Mouse (Mus musculus): ENCODE data around the gene Apc2. TPM values are rescaled to one million over a fixed set of nuclear protein-coding genes. Genes with fewer than 3 reads are reported as not detected.

Apc2 gene
- total RNA-seq (2023), result not detected

GRCm38 (mm10) chr10:80295618-80296425 is at the start of gene Apc2:
Apc2 (plus strand) TSS chr10:80295977.

DNA sequence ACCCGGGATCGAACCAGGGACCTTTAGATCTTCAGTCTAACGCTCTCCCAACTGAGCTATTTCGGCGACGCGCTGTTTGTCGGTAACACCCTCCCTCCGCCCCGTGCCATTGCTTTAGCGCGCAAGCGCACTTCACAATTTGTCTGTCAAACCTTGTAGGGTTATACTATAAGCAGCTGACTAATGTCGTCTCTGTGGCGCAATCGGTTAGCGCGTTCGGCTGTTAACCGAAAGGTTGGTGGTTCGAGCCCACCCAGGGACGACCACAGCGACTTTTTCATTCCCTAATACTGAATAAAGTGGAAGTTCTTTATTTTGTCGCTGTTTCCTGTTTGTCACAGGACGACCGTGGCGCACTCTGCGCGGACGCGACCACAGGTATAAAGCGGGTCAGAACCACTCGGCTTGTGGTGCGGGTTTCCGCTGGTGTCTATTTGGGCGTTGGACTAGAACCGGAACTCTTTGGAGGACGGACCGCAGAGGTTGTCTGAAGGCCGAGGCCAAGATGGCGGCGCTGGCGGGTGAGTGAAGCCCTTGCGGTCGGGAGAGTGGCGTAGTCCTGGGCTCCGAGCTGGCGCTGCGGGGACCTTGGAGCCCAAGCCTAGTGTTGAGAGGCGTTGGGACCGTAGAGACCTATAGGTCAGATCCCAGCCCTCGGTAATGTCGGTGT is 46.7 kb upstream of the Apc2 start, which contains the start of gene Ndufs7:
Gene Ndufs7, plus strand, starts transcription at position 151 of the 670 bp plus-strand sequence.

DNA sequence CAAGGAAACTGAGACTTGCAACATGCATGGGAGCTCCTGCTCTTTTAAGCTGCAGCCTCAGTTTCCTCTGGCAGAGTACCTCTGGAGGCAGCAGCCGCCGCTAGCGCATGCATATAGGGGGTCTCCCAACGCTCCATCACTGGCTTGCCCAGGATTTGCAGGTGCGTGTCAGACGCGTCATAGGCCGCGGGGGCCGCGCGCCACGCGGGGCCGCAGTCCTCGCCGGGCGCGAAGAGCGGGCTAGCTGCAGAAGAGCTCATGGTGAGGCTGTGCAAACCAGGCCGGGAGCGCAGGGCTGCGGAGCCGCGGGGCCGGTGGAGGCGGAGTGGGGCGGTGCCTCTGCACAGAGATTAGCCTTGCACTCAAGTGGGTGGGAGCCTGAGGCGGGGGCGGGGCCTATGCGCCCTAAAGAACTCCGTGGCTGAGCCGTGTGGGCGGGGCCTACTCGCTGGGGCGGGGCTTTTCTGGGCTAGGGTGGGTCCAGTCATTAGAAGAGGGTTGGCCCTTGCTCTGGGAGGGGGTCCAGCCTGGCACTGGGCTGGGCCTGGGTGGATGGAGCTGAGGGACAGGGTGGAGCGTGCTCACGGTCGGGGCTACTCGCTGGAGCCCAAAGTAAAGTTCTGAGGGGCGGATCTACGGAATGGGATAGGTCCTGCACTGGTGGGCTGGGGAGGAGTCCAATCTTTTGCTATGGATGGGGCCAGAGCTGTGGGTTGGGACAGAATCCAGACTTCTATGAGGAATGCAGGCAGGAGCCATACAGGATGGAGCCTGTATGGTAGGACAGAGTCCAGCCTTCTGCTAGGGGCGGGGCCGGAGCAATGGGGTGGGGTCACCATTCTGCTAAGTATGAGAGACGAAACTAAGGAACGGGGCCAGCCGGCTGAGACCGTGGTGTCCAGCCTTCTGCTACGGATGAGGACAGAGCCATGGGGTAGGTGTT is 34.9 kb upstream of the Apc2 start, which contains the start of the genes Gamt and Dazap1:
Gene Gamt, minus strand, starts transcription at position 371 of the 943 bp plus-strand sequence.
Gene Dazap1, plus strand, starts transcription at position 845 of the 943 bp plus-strand sequence.

GRCm38 (mm10) chr10:80292251-80293146 is 3.3 kb upstream of the Apc2 start, which contains the start of gene Rps15:
Rps15 (plus strand) TSS chr10:80292453.

GRCm38 (mm10) chr10:80320340-80320760 is 24.6 kb downstream of the Apc2 start, which contains the start of gene 2310011J03Rik:
2310011J03Rik (minus strand) TSS chr10:80320537.

GRCm38 (mm10) chr10:80329273-80330081 is 33.7 kb downstream of the Apc2 start, which contains the start of the genes Pcsk4 and Reep6:
Pcsk4 (minus strand) TSS chr10:80329498.
Reep6 (plus strand) TSS chr10:80329953.

GRCm38 (mm10) chr10:80348244-80348781 is 52.5 kb downstream of the Apc2 start, which contains the start of gene Adamtsl5:
Adamtsl5 (minus strand) TSS chr10:80348412.

DNA sequence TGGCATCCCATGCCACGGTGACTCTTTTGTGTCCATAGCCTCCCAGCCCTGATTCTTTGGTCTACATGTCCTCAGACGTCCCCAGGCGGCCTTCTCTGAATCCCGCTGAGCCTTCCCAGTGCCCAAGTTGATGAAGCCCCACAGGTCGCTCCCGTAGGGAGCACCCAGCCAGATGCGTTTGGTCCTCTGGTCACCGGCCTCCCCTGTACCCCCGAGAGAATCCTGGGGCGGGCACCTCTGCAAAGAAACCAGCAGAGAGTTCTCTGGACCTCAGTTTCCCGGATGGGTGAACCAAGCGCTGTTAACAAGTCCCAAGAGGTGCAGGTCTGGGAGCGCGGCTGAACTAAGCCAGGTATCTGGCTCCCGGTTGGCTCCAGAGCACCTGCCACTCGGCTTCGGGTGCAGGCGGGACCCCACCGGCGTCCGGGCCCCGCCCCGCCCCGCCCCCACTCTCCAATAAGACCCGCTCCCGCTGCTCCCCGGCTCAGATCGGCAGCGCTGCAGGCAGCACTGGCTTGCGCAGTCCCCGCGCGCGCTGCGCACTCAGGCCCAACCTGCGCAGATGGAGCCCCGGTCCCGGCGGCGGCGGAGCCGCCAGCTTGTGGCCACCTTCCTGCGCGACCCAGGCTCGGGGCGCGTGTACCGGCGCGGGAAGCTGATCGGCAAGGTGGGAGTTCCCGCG is 60.4 kb downstream of the Apc2 start, which contains the start of gene Plk5:
Gene Plk5, plus strand, starts transcription at position 459 of the 682 bp plus-strand sequence.

Other genes starting within 250 kb of the Apc2 start
- 100 to 1,000 TPM; 269 to 306 TPM for gene Gpx4, start 248.8 kb upstream of the Apc2 start, total RNA-seq (2023)
- gene Sbno2, start 190.4 kb upstream of the Apc2 start, total RNA-seq (2023), result 100 to 1,000 TPM; 141 to 163 TPM
- 100 to 1,000 TPM; 183 to 187 TPM for gene Stk11, start 180.2 kb upstream of the Apc2 start, total RNA-seq (2023)
- gene Atp5d, start 157.3 kb upstream of the Apc2 start, total RNA-seq (2023), result 100 to 1,000 TPM; 108 to 123 TPM
- 1 to 10 TPM; 1.2 to 1.4 TPM for gene Cbarp, start 155.1 kb upstream of the Apc2 start, total RNA-seq (2023)
- gene Midn, start 147.7 kb upstream of the Apc2 start, total RNA-seq (2023), result 100 to 1,000 TPM; 221 to 226 TPM
- 10 to 100 TPM; 41.6 to 50.1 TPM for gene Cirbp, start 130.0 kb upstream of the Apc2 start, total RNA-seq (2023)
- 1 to 10 TPM; 5.1 to 7.1 TPM for gene 1600002K03Rik, start 123.0 kb upstream of the Apc2 start, total RNA-seq (2023)
- gene Efna2, start 116.5 kb upstream of the Apc2 start, total RNA-seq (2023), result not detected
- 10 to 100 TPM; 27.7 to 35.4 TPM for gene Mum1, start 69.5 kb upstream of the Apc2 start, total RNA-seq (2023)
- 10 to 100 TPM; 57.5 to 61.4 TPM for gene Ndufs7, start 46.9 kb upstream of the Apc2 start, total RNA-seq (2023)
- gene Gamt, start 35.0 kb upstream of the Apc2 start, total RNA-seq (2023), result 1 to 10 TPM; 5.3 to 7.9 TPM
- 10 to 100 TPM; 92.4 to 98.1 TPM for gene Dazap1, start 34.5 kb upstream of the Apc2 start, total RNA-seq (2023)
- 100 to 1,000 TPM; 825 to 854 TPM for gene Rps15, start 3.5 kb upstream of the Apc2 start, total RNA-seq (2023)
- gene 2310011J03Rik, start 24.6 kb downstream of the Apc2 start, total RNA-seq (2023), result 10 to 100 TPM; 27.3 to 33.6 TPM
- under 1 TPM in 1 of 2 experiments, not detected in 1; 0.60 TPM for gene Pcsk4, start 33.5 kb downstream of the Apc2 start, total RNA-seq (2023)
- gene Reep6, start 34.0 kb downstream of the Apc2 start, total RNA-seq (2023), result 1 to 10 TPM; 1.0 to 1.7 TPM
- under 1 TPM in 1 of 2 experiments, not detected in 1; 0.71 TPM for gene Adamtsl5, start 52.4 kb downstream of the Apc2 start, total RNA-seq (2023)
- not detected for gene Plk5, start 60.5 kb downstream of the Apc2 start, total RNA-seq (2023)
- gene Mex3d, start 91.7 kb downstream of the Apc2 start, total RNA-seq (2023), result 1 to 10 TPM; 2.2 to 4.0 TPM
- gene Mbd3, start 103.6 kb downstream of the Apc2 start, total RNA-seq (2023), result 10 to 100 TPM; 51.7 to 52.3 TPM
- gene Uqcr11, start 110.9 kb downstream of the Apc2 start, total RNA-seq (2023), result 10 to 100 TPM; 90.5 to 97.7 TPM
- 10 to 100 TPM; 52.0 to 52.8 TPM for gene Tcf3, start 137.7 kb downstream of the Apc2 start, total RNA-seq (2023)
- gene Onecut3, start 198.9 kb downstream of the Apc2 start, total RNA-seq (2023), result not detected
- gene Atp8b3, start 243.1 kb downstream of the Apc2 start, total RNA-seq (2023), result not detected